Mouse (Mus musculus): ENCODE data around the gene Hist1h2ah. TPM values are rescaled to one million over a fixed set of nuclear protein-coding genes. Genes with fewer than 3 reads are reported as not detected.
"Not testable (repeated sequence)": the region's sequence is repeated elsewhere in the genome, so short reads cannot be mapped to it uniquely, and the experiment has no call there.

The Hist1h2ah gene
- polyA plus RNA-seq (2015; fragmentation: Nextera tagmentation; extraction: Ambion mirVana) = 2.1 TPM in 1 of 2 replicates, not detected in the other

GRCm38 (mm10) chr13:22035267-22036148 lies at the start of gene Hist1h2ah, which contains the start of gene Hist1h2bk:
Hist1h2ah (minus strand) TSS chr13:22035568.
Hist1h2bk (plus strand) TSS chr13:22035870.
- whole genome bisulfite sequencing = under 1% methylated on average over 22 of the region's 69 CpGs
- DNase-seq (ENCODE audit: low spot score) (peak; percentile 81), ATAC-seq (ENCODE audit: low FRiP score, low TSS enrichment) (peak; percentile 97)
- H3K36me3 ChIP-seq (ENCODE audit: control insufficient read depth, insufficient read depth, low read length); H3K27me3 ChIP-seq (ENCODE audit: control insufficient read depth, insufficient read depth, low read length); H3K9me3 ChIP-seq (ENCODE audit: control insufficient read depth, low read length); H3K4me1 ChIP-seq (replicated peaks; ENCODE audit: control insufficient read depth, insufficient read depth): not testable (repeated sequence)
- Histone ChIP-seq H3K27ac (replicated peaks) (peak within 1 kb of the TSS; percentile 71), H3K4me3 (ENCODE audit: low read depth, low read length) (peak within 1 kb of the TSS; percentile 43), H3K4me2 (replicated peaks; ENCODE audit: low read depth) (peak within 1 kb of the TSS; percentile 58), H3K9ac (ENCODE audit: low read length) (peak within 1 kb of the TSS; percentile 43; the same call in 1 of the 2 replicates)
- TF ChIP-seq CTCF (IDR thresholded peaks at IDR 0.05; ENCODE audit: low read depth) = 0 out of 2 replicates have a peak, but pooled peaks have one; percentile 4

- not testable (repeated sequence) for ATAC-seq (ENCODE audit: low FRiP score, low TSS enrichment); H3K4me1 ChIP-seq (replicated peaks; ENCODE audit: control insufficient read depth, insufficient read depth); H3K4me3 ChIP-seq (ENCODE audit: low read depth, low read length); H3K27ac ChIP-seq (replicated peaks); H3K9ac ChIP-seq (ENCODE audit: low read length); H3K36me3 ChIP-seq (ENCODE audit: control insufficient read depth, insufficient read depth, low read length); H3K9me3 ChIP-seq (ENCODE audit: control insufficient read depth, low read length); DNase-seq (ENCODE audit: low spot score); H3K27me3 ChIP-seq (ENCODE audit: control insufficient read depth, insufficient read depth, low read length); H3K4me2 ChIP-seq (replicated peaks; ENCODE audit: low read depth)
- 85% methylated on average over 1 of the region's 1 CpGs for WGBS
These were observed 48.8 kb upstream of the Hist1h2ah start, which contains the start of gene Vmn1r188 for GRCm38 (mm10) chr13:22084140-22084539. Vmn1r188 (plus strand) TSS chr13:22084440.

GRCm38 (mm10) chr13:22063468-22063867 lies 28.1 kb upstream of the Hist1h2ah start:
- WGBS = 53% methylated on average over 1 of the region's 1 CpGs
- Histone ChIP-seq H3K9me3 (ENCODE audit: control insufficient read depth, low read length) (no peaks in the 10 kb centered on the region), H3K4me2 (replicated peaks; ENCODE audit: low read depth) (no peak overlapping the region), H3K36me3 (ENCODE audit: control insufficient read depth, insufficient read depth, low read length) (no peaks in the 10 kb centered on the region), H3K9ac (ENCODE audit: low read length) (no peak overlapping the region), H3K4me3 (ENCODE audit: low read depth, low read length) (no peak overlapping the region), H3K27me3 (ENCODE audit: control insufficient read depth, insufficient read depth, low read length) (no peaks in the 10 kb centered on the region), H3K27ac (replicated peaks) (no peak overlapping the region), H3K4me1 (replicated peaks; ENCODE audit: control insufficient read depth, insufficient read depth) (no peaks in the 10 kb centered on the region)
- ATAC-seq (ENCODE audit: low FRiP score, low TSS enrichment) (no peak), DNase-seq (ENCODE audit: low spot score) (no peak)
- TF ChIP-seq CTCF (IDR thresholded peaks at IDR 0.05; ENCODE audit: low read depth) (no peak), EP300 (optimal IDR thresholded peaks at IDR 0.05) (no peak)

- no peak for TF ChIP-seq EP300 (optimal IDR thresholded peaks at IDR 0.05)
- no peak for TF ChIP-seq CTCF (IDR thresholded peaks at IDR 0.05; ENCODE audit: low read depth)
- no peak overlapping the region for H3K4me3 ChIP-seq (ENCODE audit: low read depth, low read length)
- H3K27ac ChIP-seq (replicated peaks) = no peak overlapping the region
- H3K4me2 ChIP-seq (replicated peaks; ENCODE audit: low read depth) = no peak overlapping the region
- no peaks in the 10 kb centered on the region for H3K27me3 ChIP-seq (ENCODE audit: control insufficient read depth, insufficient read depth, low read length)
- DNase-seq (ENCODE audit: low spot score) (no peak), ATAC-seq (ENCODE audit: low FRiP score, low TSS enrichment) (no peak)
- H3K4me1 ChIP-seq (replicated peaks; ENCODE audit: control insufficient read depth, insufficient read depth) = no peaks in the 10 kb centered on the region
- H3K9me3 ChIP-seq (ENCODE audit: control insufficient read depth, low read length) = no peaks in the 10 kb centered on the region
- 63% methylated on average over 1 of the region's 1 CpGs for WGBS
- H3K9ac ChIP-seq (ENCODE audit: low read length) = no peak overlapping the region
- no peaks in the 10 kb centered on the region for H3K36me3 ChIP-seq (ENCODE audit: control insufficient read depth, insufficient read depth, low read length)
These were observed 26.1 kb upstream of the Hist1h2ah start for GRCm38 (mm10) chr13:22061422-22061821.

- ATAC-seq (ENCODE audit: low FRiP score, low TSS enrichment) (no peak), DNase-seq (ENCODE audit: low spot score) (no peak)
- 95% methylated on average over 1 of the region's 1 CpGs for WGBS
- Histone ChIP-seq H3K27me3 (ENCODE audit: control insufficient read depth, insufficient read depth, low read length) (no peaks in the 10 kb centered on the region), H3K36me3 (ENCODE audit: control insufficient read depth, insufficient read depth, low read length) (no peaks in the 10 kb centered on the region), H3K4me1 (replicated peaks; ENCODE audit: control insufficient read depth, insufficient read depth) (no peaks in the 10 kb centered on the region), H3K4me3 (ENCODE audit: low read depth, low read length) (no peak overlapping the region), H3K4me2 (replicated peaks; ENCODE audit: low read depth) (no peak overlapping the region), H3K27ac (replicated peaks) (no peak overlapping the region), H3K9me3 (ENCODE audit: control insufficient read depth, low read length) (no peaks in the 10 kb centered on the region), H3K9ac (ENCODE audit: low read length) (no peak overlapping the region)
- TF ChIP-seq EP300 (optimal IDR thresholded peaks at IDR 0.05) (no peak), CTCF (IDR thresholded peaks at IDR 0.05; ENCODE audit: low read depth) (no peak)
These were observed 18.4 kb upstream of the Hist1h2ah start for GRCm38 (mm10) chr13:22053754-22054153.

- ATAC-seq (ENCODE audit: low FRiP score, low TSS enrichment) (no peak), DNase-seq (ENCODE audit: low spot score) (no peak)
- Histone ChIP-seq H3K4me1 (replicated peaks; ENCODE audit: control insufficient read depth, insufficient read depth) (no peaks in the 10 kb centered on the region), H3K4me3 (ENCODE audit: low read depth, low read length) (peak overlapping the region; percentile 40), H3K27ac (replicated peaks) (peak overlapping the region; percentile 45), H3K9me3 (ENCODE audit: control insufficient read depth, low read length) (no peaks in the 10 kb centered on the region), H3K9ac (ENCODE audit: low read length) (peak overlapping the region; percentile 48), H3K27me3 (ENCODE audit: control insufficient read depth, insufficient read depth, low read length) (no peaks in the 10 kb centered on the region), H3K36me3 (ENCODE audit: control insufficient read depth, insufficient read depth, low read length) (no peaks in the 10 kb centered on the region), H3K4me2 (replicated peaks; ENCODE audit: low read depth) (peak overlapping the region; percentile 67)
- no peak for TF ChIP-seq EP300 (optimal IDR thresholded peaks at IDR 0.05)
- TF ChIP-seq CTCF (IDR thresholded peaks at IDR 0.05; ENCODE audit: low read depth) = no peak
- 12% methylated on average over 5 of the region's 5 CpGs for WGBS
These were observed 16.1 kb upstream of the Hist1h2ah start for GRCm38 (mm10) chr13:22051523-22051859.
